Mouse (Mus musculus): ENCODE results near the gene Clic1. TPM values are rescaled to one million over a fixed set of nuclear protein-coding genes. Genes with fewer than 3 reads are reported as not detected.

Gene Clic1
- polyA plus RNA-seq, 1 experiment = 141 TPM

GRCm38 (mm10) chr17:35007387-35007991 lies 42.3 kb upstream of the Clic1 start:
- 85% methylated on average over 7 of the region's 7 CpGs for WGBS
- no peak for TF ChIP-seq POLR2A (IDR thresholded peaks at IDR 0.05; ENCODE audit: borderline replicate concordance, control insufficient read depth, low read depth, low read length)
- TF ChIP-seq CTCF (IDR thresholded peaks at IDR 0.05; ENCODE audit: control insufficient read depth, insufficient read depth, low read length) = no peak
- Histone ChIP-seq H3K4me3 (replicated peaks; ENCODE audit: control insufficient read depth, low read depth, low read length) (no peak overlapping the region), H3K27ac (ENCODE audit: control insufficient read depth, insufficient read depth, low read depth, low read length, poor library complexity) (no peak overlapping the region), H3K4me1 (ENCODE audit: control insufficient read depth, insufficient read depth, low read length) (peaks cover 5% of the 10 kb centered on the region; the same call in 1 of the 2 replicates)

- Histone ChIP-seq H3K27ac (ENCODE audit: control insufficient read depth, insufficient read depth, low read depth, low read length, poor library complexity) (no peak overlapping the region), H3K4me1 (ENCODE audit: control insufficient read depth, insufficient read depth, low read length) (no peaks in the 10 kb centered on the region), H3K4me3 (replicated peaks; ENCODE audit: control insufficient read depth, low read depth, low read length) (no peak overlapping the region)
- TF ChIP-seq CTCF (IDR thresholded peaks at IDR 0.05; ENCODE audit: control insufficient read depth, insufficient read depth, low read length) (no peak), POLR2A (IDR thresholded peaks at IDR 0.05; ENCODE audit: borderline replicate concordance, control insufficient read depth, low read depth, low read length) (no peak)
- WGBS = 79% methylated on average over 7 of the region's 7 CpGs
Observed at GRCm38 (mm10) chr17:35009586-35009985, 40.2 kb upstream of the Clic1 start.

GRCm38 (mm10) chr17:35011440-35011839 lies 38.3 kb upstream of the Clic1 start:
- H3K27ac ChIP-seq (ENCODE audit: control insufficient read depth, insufficient read depth, low read depth, low read length, poor library complexity) = no peak overlapping the region
- H3K4me1 ChIP-seq (ENCODE audit: control insufficient read depth, insufficient read depth, low read length) = no peaks in the 10 kb centered on the region
- 94% methylated on average over 8 of the region's 8 CpGs for WGBS
- no peak for TF ChIP-seq CTCF (IDR thresholded peaks at IDR 0.05; ENCODE audit: control insufficient read depth, insufficient read depth, low read length)
- TF ChIP-seq POLR2A (IDR thresholded peaks at IDR 0.05; ENCODE audit: borderline replicate concordance, control insufficient read depth, low read depth, low read length) = no peak
- H3K4me3 ChIP-seq (replicated peaks; ENCODE audit: control insufficient read depth, low read depth, low read length) = no peak overlapping the region

DNA sequence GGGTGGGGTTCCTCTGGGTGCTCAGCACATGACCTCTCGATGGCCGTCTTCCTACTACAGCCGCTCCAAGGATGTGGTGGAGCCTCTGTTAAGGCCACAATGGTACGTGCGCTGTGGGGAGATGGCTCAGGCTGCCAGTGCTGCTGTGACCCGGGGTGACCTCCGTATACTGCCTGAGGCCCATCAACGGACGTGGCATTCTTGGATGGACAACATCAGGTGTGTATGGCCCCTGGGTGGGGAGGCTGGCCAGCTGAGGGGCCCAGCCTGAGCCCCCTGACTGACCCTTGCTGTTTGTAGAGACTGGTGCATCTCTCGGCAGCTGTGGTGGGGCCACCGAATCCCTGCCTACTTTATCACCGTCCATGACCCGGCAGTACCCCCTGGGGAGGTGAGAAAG lies 37.3 kb upstream of the Clic1 start:
- H3K27ac ChIP-seq (ENCODE audit: control insufficient read depth, insufficient read depth, low read depth, low read length, poor library complexity) = no peak overlapping the region
- WGBS = 86% methylated on average over 13 of the region's 13 CpGs
- no peaks in the 10 kb centered on the region for H3K4me1 ChIP-seq (ENCODE audit: control insufficient read depth, insufficient read depth, low read length)
- TF ChIP-seq CTCF (IDR thresholded peaks at IDR 0.05; ENCODE audit: control insufficient read depth, insufficient read depth, low read length) = no peak
- TF ChIP-seq POLR2A (IDR thresholded peaks at IDR 0.05; ENCODE audit: borderline replicate concordance, control insufficient read depth, low read depth, low read length) = no peak
- no peak overlapping the region for H3K4me3 ChIP-seq (replicated peaks; ENCODE audit: control insufficient read depth, low read depth, low read length)

- H3K27ac ChIP-seq (ENCODE audit: control insufficient read depth, insufficient read depth, low read depth, low read length, poor library complexity) = no peak overlapping the region
- H3K4me1 ChIP-seq (ENCODE audit: control insufficient read depth, insufficient read depth, low read length) = no peaks in the 10 kb centered on the region
- TF ChIP-seq POLR2A (IDR thresholded peaks at IDR 0.05; ENCODE audit: borderline replicate concordance, control insufficient read depth, low read depth, low read length) (no peak), CTCF (IDR thresholded peaks at IDR 0.05; ENCODE audit: control insufficient read depth, insufficient read depth, low read length) (no peak)
- H3K4me3 ChIP-seq (replicated peaks; ENCODE audit: control insufficient read depth, low read depth, low read length) = no peak overlapping the region
- 88% methylated on average over 6 of the region's 6 CpGs for WGBS
Observed at GRCm38 (mm10) chr17:35013221-35013620, 36.5 kb upstream of the Clic1 start.

DNA sequence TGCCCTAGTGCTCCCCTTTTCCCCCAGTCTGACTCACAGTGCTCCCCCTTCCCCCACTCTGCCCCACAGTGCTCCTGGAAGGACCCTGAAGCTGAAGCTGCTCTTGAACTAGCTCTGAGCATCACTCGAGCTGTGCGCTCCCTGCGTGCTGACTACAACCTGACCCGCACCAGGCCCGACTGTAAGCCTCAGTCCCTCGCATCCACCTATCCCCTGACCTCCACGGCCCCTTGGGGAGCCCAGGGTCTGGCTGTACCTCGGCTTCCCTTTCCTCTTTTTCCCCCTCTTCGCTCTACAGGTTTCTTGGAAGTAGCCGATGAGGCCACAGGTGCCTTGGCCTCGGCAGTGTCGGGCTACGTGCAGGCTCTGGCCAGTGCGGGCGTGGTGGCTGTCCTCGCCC lies 34.5 kb upstream of the Clic1 start:
- 88% methylated on average over 16 of the region's 16 CpGs for WGBS
- TF ChIP-seq CTCF (IDR thresholded peaks at IDR 0.05; ENCODE audit: control insufficient read depth, insufficient read depth, low read length) = no peak
- TF ChIP-seq POLR2A (IDR thresholded peaks at IDR 0.05; ENCODE audit: borderline replicate concordance, control insufficient read depth, low read depth, low read length) = no peak
- Histone ChIP-seq H3K4me3 (replicated peaks; ENCODE audit: control insufficient read depth, low read depth, low read length) (no peak overlapping the region), H3K4me1 (ENCODE audit: control insufficient read depth, insufficient read depth, low read length) (no peaks in the 10 kb centered on the region), H3K27ac (ENCODE audit: control insufficient read depth, insufficient read depth, low read depth, low read length, poor library complexity) (no peak overlapping the region)

DNA sequence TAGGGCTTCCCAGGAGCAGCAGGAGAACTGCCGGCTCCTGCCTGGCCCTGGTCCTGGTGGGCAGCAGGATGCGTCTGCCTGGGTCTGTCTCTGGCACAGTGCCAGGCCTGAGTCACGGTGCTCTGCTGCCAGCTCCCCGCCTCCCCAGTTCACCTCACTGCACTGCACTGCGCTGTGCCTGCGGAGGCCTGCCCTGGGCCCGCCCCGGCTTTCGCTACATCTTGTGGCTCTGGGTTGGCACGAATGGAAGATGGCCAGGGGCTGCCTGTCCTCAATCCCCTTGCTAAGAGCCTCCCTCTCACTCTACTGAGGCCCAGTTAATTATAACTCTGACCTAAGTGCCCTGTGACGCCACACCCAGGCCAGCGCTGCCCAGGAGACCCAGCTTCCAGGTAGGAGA lies 33.4 kb upstream of the Clic1 start, which contains the start of gene Vwa7:
Gene Vwa7, plus strand, starts transcription at position 204 of the 400 bp plus-strand sequence.
- TF ChIP-seq POLR2A (IDR thresholded peaks at IDR 0.05; ENCODE audit: borderline replicate concordance, control insufficient read depth, low read depth, low read length) (no peak), CTCF (IDR thresholded peaks at IDR 0.05; ENCODE audit: control insufficient read depth, insufficient read depth, low read length) (no peak)
- no peak within 1 kb of the TSS for H3K4me3 ChIP-seq (replicated peaks; ENCODE audit: control insufficient read depth, low read depth, low read length)
- WGBS = 40% methylated on average over 12 of the region's 12 CpGs
- H3K4me1 ChIP-seq (ENCODE audit: control insufficient read depth, insufficient read depth, low read length) = no peaks in the 10 kb centered on the region
- no peak within 1 kb of the TSS for H3K27ac ChIP-seq (ENCODE audit: control insufficient read depth, insufficient read depth, low read depth, low read length, poor library complexity)

DNA sequence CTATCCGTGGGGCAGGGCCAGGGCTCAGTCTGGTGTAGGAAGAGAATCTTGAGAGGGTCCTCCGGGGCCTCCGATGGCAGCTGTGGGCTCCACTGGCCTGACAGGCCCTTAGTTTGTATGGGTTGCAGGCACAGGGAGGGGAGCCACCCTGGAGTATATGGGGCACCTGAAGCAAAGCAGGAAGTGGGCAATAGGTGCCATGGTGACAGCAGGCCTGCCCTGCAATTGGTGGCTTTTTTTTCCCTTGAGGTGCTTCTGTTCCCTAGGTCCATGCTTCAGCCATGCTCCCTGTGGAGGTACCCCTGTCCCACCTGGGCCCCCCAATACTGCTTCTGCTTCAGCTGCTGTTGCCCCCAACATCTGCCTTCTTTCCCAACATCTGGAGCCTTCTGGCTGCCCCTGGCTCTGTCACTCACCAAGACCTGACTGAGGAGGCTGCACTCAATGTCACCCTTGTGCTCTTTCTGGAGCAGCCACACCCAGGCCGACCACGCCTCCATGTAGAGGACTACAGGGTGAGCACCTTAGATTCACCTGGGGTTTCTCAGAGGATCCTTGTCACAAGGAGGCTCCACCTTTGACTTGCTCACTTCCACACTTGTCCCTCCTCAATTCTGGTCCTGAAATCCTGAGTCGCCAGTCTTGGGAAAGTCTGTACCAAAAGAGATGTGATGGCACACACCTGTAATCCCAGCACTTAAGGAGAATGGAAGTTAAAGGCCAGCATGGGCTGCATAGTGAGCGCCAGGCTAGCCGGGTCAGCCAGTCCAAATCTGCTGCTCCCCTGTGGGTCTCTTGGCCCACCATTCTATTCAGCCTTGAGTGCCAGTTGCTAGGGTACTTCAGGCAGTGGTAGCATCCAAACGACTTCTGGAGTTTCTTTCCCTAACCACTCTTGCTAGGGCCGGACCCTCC lies 32.7 kb upstream of the Clic1 start:
- H3K4me1 ChIP-seq (ENCODE audit: control insufficient read depth, insufficient read depth, low read length) = no peaks in the 10 kb centered on the region
- H3K4me3 ChIP-seq (replicated peaks; ENCODE audit: control insufficient read depth, low read depth, low read length) = no peak overlapping the region
- TF ChIP-seq CTCF (IDR thresholded peaks at IDR 0.05; ENCODE audit: control insufficient read depth, insufficient read depth, low read length) = no peak
- no peak overlapping the region for H3K27ac ChIP-seq (ENCODE audit: control insufficient read depth, insufficient read depth, low read depth, low read length, poor library complexity)
- WGBS = 66% methylated on average over 10 of the region's 10 CpGs

All from bone marrow, adult 2 months (tissue).